Mouse (Mus musculus) kidney, postnatal 36 days (tissue): ENCODE measurements around the gene Slc22a15.

ENCODE experiments used
- DNase-seq, 2 experiments: peaks; one replicate each; pipeline ENCODE4 v3.0.0; 2021 to 2022; ENCODE audit warnings: mixed read lengths in 2 of 2

The Slc22a15 gene

DNA sequence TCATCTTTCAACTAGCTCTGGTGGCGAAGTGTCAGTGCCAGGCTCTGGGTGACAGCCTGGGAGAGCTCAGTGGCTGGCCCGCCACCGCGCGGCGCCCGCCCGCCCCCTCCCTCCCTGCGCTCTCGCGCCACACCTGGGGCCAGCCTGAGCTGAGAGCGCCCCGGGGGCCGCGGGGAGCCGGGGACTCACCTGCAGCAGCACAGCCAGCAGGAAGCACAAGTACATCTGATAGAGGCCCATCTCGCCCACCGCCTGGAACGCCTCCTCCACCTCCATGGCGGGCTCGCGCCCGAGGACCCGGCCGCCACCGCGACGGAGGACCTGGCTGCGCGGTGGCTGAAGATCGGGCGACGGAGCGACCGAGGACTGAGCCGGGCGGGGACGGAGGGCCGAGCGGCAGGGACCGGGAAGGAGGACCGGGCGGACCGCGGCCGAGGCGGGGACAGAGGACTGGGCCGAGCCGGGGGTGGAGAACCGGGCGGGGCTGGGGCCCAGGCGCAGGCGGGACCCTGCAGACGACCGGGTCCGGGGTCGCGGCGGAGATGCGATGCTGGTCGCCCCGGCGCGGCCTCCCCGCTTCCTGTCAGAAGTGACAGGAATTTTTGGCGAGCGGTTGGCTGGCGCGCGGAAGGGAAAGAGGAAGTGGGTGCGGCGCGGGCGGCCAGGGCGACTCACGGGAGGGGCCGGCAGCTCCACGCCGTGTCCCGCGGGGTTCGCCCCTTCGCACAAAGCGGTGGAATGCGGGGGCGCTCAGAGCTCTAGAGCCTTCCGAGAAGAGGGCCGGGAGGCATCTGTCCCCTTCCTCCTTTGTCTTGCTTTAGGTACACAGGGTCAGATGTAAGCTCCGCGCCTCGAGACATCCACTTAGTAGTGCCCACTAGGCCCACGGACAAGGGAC is at the start of gene Slc22a15:
Slc22a15 (minus strand) TSS at position 611 of the 898 bp plus-strand sequence.
- DNase-seq = peak; percentile 75 to 85

- no peak for DNase-seq
Measured at GRCm38 (mm10) chr3:101966825-101967558, 42.7 kb upstream of the Slc22a15 start.

DNA sequence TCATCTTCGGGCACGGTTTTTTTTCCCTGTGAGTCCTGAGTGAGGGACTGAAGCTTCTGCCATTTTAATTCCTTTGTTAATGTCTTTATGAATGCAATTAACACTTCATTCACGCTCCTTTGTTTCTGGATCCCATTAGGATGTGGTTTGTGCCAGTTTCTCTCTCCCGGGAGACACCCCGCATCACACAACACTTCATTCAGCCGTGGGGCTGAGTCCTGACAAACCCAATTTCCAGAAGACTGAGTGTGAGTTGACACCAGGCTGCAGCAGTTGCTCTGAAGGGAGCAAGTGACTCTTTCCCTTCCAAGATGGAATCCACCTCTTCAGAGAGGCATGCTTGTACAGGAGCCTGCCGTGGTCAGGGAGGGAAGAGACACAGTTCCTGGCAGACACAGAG is 40.1 kb upstream of the Slc22a15 start:
- DNase-seq = no peak

DNA sequence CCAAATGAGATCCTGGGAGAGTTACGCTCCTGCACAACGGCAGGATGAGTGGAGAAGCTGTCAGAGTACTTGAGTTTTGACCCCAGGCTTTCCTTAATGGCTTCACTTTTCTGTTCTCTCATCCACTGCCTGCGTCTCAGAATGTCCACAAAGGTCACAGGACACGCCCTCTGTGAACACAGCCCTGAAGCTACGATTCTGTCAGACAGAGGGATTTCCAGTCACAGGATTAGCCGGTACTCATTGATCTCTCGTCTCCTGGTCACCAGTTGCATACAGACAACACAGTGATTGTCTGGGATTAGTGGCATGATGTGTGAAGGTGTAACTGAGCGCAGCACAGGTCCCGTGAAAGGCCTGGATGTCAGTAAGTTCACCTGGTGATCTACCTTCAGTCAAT is 39.2 kb upstream of the Slc22a15 start:
- DNase-seq = no peak

- DNase-seq = no peak
Measured at GRCm38 (mm10) chr3:101961146-101961835, 37.0 kb upstream of the Slc22a15 start.

DNA sequence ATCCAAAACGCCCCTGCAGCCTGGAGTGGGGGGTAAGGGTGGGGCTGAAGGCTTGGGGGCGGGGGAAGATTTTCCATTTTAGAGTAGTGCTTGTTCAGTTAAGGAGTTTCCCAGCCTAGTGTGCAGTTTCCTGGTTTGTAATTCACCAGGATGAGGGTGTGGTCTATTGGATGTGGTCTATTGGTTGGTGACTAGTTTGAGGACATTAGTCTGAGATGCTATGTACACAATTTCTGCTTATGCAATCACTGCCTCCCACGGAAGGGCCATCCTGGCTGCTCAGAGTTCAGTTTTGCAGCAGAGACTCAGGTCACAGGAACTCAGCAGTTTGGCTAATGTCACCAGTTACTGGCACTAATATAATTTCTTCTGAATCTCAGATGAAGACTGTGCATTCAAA is 33.8 kb upstream of the Slc22a15 start:
- DNase-seq = no peak

- peak in 1 of 2 experiments; percentile 19 for DNase-seq
Measured at GRCm38 (mm10) chr3:101953506-101953905, 29.3 kb upstream of the Slc22a15 start.

- no peak for DNase-seq
Measured at GRCm38 (mm10) chr3:101952577-101952976, 28.3 kb upstream of the Slc22a15 start.

DNA sequence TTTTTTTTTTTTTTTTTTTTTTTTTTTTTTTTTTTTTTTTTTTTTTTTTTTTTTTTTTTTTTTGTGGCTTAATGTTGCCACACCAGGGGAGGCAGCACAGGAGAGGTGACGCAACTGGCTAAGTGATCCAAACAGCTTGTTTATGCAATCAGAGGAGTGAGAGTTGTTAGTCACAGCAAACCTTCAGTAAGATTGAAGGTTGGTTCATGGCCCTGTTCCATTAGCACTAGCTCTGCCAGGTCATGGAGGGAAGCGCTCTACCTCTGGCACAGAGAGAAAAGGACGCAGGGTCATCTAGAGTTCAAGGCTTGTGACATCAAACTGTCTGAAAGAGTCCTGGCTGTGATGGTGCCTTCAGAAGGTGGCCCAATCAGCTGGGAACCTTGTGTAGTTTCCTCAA is 24.3 kb upstream of the Slc22a15 start:
- DNase-seq = peak; percentile 25 to 26

- no peak for DNase-seq
Measured at GRCm38 (mm10) chr3:101947250-101947649, 23.0 kb upstream of the Slc22a15 start.

GRCm38 (mm10) chr3:101945257-101945656 is 21.0 kb upstream of the Slc22a15 start:
- DNase-seq = no peak

DNA sequence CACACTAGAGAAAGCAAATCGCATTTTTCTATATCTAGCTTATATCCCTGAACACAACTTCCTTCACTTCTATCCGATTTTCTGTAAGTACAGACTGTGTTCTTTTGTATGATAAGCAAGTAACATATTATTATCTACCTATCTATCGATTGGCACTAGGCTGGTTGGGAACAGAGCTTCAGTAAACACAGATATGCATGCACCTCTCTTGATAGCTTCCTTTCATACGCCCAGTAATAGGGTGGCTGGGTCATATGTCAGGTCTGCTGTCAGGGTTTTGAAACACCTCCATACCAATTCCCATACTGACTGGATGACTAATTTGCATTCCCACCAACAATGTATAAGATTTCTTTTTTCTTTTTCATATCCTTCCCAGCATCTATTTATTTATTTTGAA is 16.2 kb upstream of the Slc22a15 start:
- DNase-seq = no peak

DNA sequence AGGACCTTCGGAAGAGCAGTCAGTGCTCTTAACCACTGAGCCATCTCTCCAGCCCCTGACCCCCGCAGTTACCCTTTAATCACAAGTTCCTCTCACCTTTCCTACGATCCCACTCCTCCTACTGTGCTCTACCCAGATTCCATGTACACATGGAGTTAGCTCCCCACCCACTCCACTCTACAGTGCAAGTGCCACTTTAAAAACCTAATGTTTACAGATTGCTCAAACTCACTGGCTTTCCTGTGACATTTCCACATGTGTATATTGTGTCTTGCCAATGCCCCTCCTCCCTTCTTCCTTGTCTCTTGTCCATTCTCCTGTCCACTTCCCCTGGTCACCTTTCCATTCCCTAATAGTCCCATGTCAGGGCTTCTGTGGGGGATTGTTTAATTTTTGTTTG is 15.6 kb upstream of the Slc22a15 start:
- DNase-seq = no peak

DNA sequence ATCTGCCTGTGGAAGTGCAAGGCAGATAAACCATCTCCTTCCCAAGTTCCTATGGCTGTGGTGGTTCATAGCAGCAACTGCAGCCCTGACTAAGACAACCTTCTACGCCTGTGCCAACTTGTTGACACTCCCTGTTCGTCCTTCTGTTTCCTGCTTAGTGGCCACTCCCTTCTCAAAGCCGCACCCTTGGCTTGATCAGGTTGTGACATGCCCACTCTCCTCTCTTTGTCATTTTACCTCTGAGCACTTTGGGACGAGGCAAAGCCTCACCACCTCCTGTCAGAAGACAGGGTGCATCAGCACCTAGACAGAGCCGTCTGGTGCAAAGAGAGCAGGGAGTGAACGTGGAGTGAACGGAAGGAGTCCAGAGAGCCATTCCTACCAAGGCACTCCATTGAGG is 14.9 kb upstream of the Slc22a15 start:
- DNase-seq = no peak

DNA sequence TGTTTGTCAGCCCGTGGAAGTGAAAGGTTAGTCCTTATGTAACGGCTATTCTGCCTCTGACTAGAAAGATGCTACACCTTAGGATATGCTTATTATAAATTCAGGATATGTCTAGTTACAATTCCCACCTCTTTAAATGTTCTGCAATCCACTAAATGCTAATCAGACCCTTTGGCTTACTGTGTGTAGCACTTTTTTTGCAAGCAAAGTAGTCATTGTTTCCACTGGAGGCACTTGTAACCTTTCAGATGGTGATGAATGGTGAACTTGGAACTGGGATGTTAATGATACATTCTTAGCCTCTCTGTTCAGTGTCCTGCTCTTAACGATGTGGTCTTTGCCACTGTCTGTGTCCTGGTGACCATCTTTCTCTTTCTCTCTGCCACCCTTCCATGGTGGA is 12.1 kb upstream of the Slc22a15 start:
- no peak for DNase-seq

GRCm38 (mm10) chr3:101933820-101934219 is 9.6 kb upstream of the Slc22a15 start:
- no peak for DNase-seq

- no peak for DNase-seq
Measured at GRCm38 (mm10) chr3:101929105-101929876, 5.0 kb upstream of the Slc22a15 start.

DNA sequence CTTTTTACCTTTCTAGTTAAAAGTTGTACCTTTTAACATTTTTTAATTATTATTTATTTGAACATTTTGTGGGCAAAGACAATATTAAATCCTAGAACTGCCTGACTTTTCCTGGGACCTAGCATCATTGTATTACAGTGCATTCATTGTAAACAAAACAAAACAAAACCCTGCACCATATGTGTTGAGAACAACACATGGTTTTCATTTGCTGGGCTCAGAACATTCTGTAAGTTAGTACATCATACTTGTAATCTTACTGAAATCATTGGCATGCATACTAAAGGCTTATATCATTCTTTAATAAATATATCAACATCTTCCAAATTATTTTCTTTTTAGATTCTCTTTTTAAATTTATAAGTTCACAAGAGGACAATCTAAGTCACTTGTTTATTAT is 2.4 kb upstream of the Slc22a15 start:
- no peak for DNase-seq

GRCm38 (mm10) chr3:101925663-101926062 is 1.4 kb upstream of the Slc22a15 start:
- DNase-seq = peak; percentile 10 to 15

GRCm38 (mm10) chr3:101922366-101922765 is 1.9 kb downstream of the Slc22a15 start:
- DNase-seq = no peak

DNA sequence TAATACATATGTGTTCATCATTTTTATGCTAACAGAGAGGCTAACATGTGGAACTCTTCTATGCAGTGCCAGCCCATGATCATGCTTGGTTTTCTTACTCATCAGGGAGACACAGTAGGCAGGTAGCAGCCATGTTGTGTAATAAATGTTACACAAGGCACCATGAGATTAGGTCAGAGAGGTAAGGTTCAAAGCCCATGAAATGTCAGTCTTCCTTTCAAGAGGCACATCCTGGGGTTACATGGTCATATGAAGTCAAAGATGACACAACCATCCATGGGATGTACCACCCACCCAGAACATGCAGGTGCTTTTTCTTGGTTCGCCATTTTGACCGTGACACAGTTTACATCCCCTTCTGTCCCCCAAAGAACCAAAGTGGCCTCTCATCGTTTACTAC is 5.7 kb downstream of the Slc22a15 start:
- DNase-seq = no peak

- no peak for DNase-seq
Measured at GRCm38 (mm10) chr3:101917665-101918064, 6.6 kb downstream of the Slc22a15 start.

DNA sequence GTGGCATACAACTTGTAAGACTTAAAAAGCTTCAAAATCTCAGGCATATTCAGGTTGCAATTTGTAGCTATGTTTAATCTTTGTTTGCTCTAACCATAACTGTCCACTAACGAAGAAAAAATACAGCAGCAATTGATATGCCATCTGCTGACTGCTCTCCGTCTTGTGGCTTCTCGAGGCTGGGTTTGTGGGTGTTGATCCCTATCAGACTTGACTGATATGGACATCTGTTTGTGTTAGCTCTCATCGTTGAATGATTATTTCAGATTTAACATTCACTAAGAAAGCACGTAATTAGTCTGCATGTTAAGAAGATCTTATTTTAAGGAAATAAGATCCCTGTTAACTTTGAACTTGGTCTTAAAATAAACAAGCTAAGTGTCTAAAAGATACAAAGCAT is 7.7 kb downstream of the Slc22a15 start:
- DNase-seq = no peak
